Mouse (Mus musculus): Measurements from ENCODE around the gene Ptgir. TPM values are rescaled to one million over a fixed set of nuclear protein-coding genes. Genes with fewer than 3 reads are reported as not detected.
A peak's percentile ranks its signal among the peaks of the same experiment; 100 is the strongest.

The Ptgir gene
- total and polyA plus RNA-seq, 3 experiments = 1.9 to 5.2 (median 2.9) TPM

GRCm38 (mm10) chr7:16884334-16884733, 22.0 kb upstream of the Ptgir start:
- WGBS = 88% methylated on average over 4 of the region's 4 CpGs
- no peaks in the 10 kb centered on the region for H3K36me3 ChIP-seq (ENCODE audit: control insufficient read depth, insufficient read depth, low read length)
- H3K27ac ChIP-seq = no peak overlapping the region
- no peak overlapping the region for H3K4me3 ChIP-seq
- no peaks in the 10 kb centered on the region for H3K79me2 ChIP-seq (replicated peaks; ENCODE audit: control insufficient read depth, insufficient read depth, low read length)
- no peak for TF ChIP-seq POLR2A (IDR thresholded peaks at IDR 0.05; ENCODE audit: insufficient read depth, low read depth, low read length)
- TF ChIP-seq EP300 (IDR thresholded peaks at IDR 0.05; ENCODE audit: insufficient read depth, low read depth, low read length) = no peak
- TF ChIP-seq CTCF (IDR thresholded peaks at IDR 0.05) = no peak
- intact Hi-C loops (cut with DNase I) = no loop called here
- H3K27me3 ChIP-seq (ENCODE audit: control insufficient read depth, insufficient read depth, low read length) = no peaks in the 10 kb centered on the region
- no peak overlapping the region for H3K9ac ChIP-seq (ENCODE audit: low read depth, low read length)
- no peak for DNase-seq
- H3K4me1 ChIP-seq (ENCODE audit: control insufficient read depth, insufficient read depth, low read length) = peaks cover 3% of the 10 kb centered on the region

DNA sequence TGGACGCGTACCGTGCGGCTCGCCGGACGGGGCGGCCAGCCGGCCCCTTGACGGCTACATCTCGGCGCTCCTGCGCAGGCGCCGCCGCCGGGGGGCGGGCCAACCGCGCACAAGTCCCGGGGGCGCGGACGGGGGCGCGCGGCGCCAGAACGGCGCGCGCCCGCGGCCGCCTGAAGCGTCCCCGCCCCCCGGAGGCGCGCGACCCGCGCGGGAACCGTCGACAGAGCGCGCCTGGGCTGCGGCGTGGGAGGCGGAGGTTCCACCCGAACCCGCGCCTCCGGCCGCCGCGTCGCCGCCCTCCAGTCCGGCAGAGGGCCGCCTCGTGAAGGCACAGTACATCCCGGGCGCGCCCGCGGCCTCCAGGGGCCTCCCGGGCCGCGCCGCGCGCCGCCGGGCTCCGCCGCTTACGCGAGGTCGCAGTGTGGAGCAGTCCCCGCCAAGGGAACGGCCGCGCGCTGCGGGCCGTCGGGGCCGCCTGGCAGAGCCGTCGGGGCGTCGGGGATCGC, 21.0 kb upstream of the Ptgir start:
- Histone ChIP-seq H3K9ac (ENCODE audit: low read depth, low read length) (0 out of 2 replicates have a peak overlapping the region, but pooled peaks have one; percentile 28), H3K27ac (no peak overlapping the region), H3K79me2 (replicated peaks; ENCODE audit: control insufficient read depth, insufficient read depth, low read length) (no peaks in the 10 kb centered on the region), H3K4me1 (ENCODE audit: control insufficient read depth, insufficient read depth, low read length) (peaks cover 3% of the 10 kb centered on the region), H3K4me3 (no peak overlapping the region), H3K27me3 (ENCODE audit: control insufficient read depth, insufficient read depth, low read length) (no peaks in the 10 kb centered on the region), H3K36me3 (ENCODE audit: control insufficient read depth, insufficient read depth, low read length) (no peaks in the 10 kb centered on the region)
- TF ChIP-seq CTCF (IDR thresholded peaks at IDR 0.05) (no peak), POLR2A (IDR thresholded peaks at IDR 0.05; ENCODE audit: insufficient read depth, low read depth, low read length) (no peak), EP300 (IDR thresholded peaks at IDR 0.05; ENCODE audit: insufficient read depth, low read depth, low read length) (no peak)
- intact Hi-C loops (cut with DNase I) = no loop called here
- no peak for DNase-seq
- 61% methylated on average over 95 of the region's 95 CpGs for WGBS

GRCm38 (mm10) chr7:16885905-16886304, 20.4 kb upstream of the Ptgir start:
- Histone ChIP-seq H3K36me3 (ENCODE audit: control insufficient read depth, insufficient read depth, low read length) (no peaks in the 10 kb centered on the region), H3K27ac (no peak overlapping the region), H3K4me3 (no peak overlapping the region), H3K27me3 (ENCODE audit: control insufficient read depth, insufficient read depth, low read length) (no peaks in the 10 kb centered on the region), H3K9ac (ENCODE audit: low read depth, low read length) (no peak overlapping the region), H3K79me2 (replicated peaks; ENCODE audit: control insufficient read depth, insufficient read depth, low read length) (no peaks in the 10 kb centered on the region), H3K4me1 (ENCODE audit: control insufficient read depth, insufficient read depth, low read length) (no peaks in the 10 kb centered on the region)
- TF ChIP-seq POLR2A (IDR thresholded peaks at IDR 0.05; ENCODE audit: insufficient read depth, low read depth, low read length) (no peak), CTCF (IDR thresholded peaks at IDR 0.05) (no peak), EP300 (IDR thresholded peaks at IDR 0.05; ENCODE audit: insufficient read depth, low read depth, low read length) (no peak)
- no peak for DNase-seq
- 70% methylated on average over 59 of the region's 59 CpGs for WGBS
- intact Hi-C loops (cut with DNase I) = no loop called here

DNA sequence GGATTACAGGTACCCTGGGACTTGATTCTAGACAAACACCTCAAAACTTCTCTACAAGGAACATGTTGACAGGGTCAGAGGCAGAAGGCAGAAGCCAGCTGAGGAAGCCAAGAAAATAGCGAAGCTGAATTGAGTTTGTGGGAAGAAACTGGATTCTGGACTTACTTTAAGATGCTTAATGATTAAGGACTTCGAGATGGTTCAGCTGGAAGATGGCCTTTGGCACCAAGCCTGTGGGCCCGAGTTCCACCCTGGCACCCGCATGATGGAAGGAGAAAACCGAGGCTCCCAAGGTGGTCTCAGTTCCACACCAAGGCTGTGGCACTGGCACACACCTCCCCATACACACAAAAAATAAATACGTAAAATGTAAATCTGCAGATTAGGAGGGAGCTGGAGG, 15.8 kb upstream of the Ptgir start:
- Histone ChIP-seq H3K4me1 (ENCODE audit: control insufficient read depth, insufficient read depth, low read length) (no peaks in the 10 kb centered on the region; the same call in 1 of the 2 replicates), H3K27me3 (ENCODE audit: control insufficient read depth, insufficient read depth, low read length) (no peaks in the 10 kb centered on the region), H3K9ac (ENCODE audit: low read depth, low read length) (no peak overlapping the region), H3K79me2 (replicated peaks; ENCODE audit: control insufficient read depth, insufficient read depth, low read length) (no peaks in the 10 kb centered on the region), H3K36me3 (ENCODE audit: control insufficient read depth, insufficient read depth, low read length) (no peaks in the 10 kb centered on the region), H3K27ac (peak overlapping the region; percentile 51; the same call in 1 of the 2 replicates), H3K4me3 (no peak overlapping the region)
- TF ChIP-seq EP300 (IDR thresholded peaks at IDR 0.05; ENCODE audit: insufficient read depth, low read depth, low read length) = no peak
- TF ChIP-seq POLR2A (IDR thresholded peaks at IDR 0.05; ENCODE audit: insufficient read depth, low read depth, low read length) = no peak
- no peak for TF ChIP-seq CTCF (IDR thresholded peaks at IDR 0.05)
- intact Hi-C loops (cut with DNase I) = loop anchor here (5.0 kb wide), 1 partner anchor 143 kb away; no protein-coding TSS in a partner anchor
- 44% methylated on average over 6 of the region's 6 CpGs for WGBS
- DNase-seq = peak; percentile 64 to 65

- Histone ChIP-seq H3K27ac (peak overlapping the region; percentile 58), H3K4me3 (no peak overlapping the region), H3K27me3 (ENCODE audit: control insufficient read depth, insufficient read depth, low read length) (no peaks in the 10 kb centered on the region), H3K4me1 (ENCODE audit: control insufficient read depth, insufficient read depth, low read length) (no peaks in the 10 kb centered on the region; the same call in 1 of the 2 replicates), H3K79me2 (replicated peaks; ENCODE audit: control insufficient read depth, insufficient read depth, low read length) (no peaks in the 10 kb centered on the region), H3K36me3 (ENCODE audit: control insufficient read depth, insufficient read depth, low read length) (no peaks in the 10 kb centered on the region), H3K9ac (ENCODE audit: low read depth, low read length) (no peak overlapping the region)
- intact Hi-C loops (cut with DNase I) = loop anchor here (1.0 to 5.0 kb wide), 2 partner anchors 68 to 144 kb away; no protein-coding TSS in a partner anchor
- DNase-seq = peak; percentile 87 to 88
- TF ChIP-seq EP300 (IDR thresholded peaks at IDR 0.05; ENCODE audit: insufficient read depth, low read depth, low read length) = 0 out of 2 replicates have a peak, but pooled peaks have one; percentile 28
- no peak for TF ChIP-seq CTCF (IDR thresholded peaks at IDR 0.05)
- TF ChIP-seq POLR2A (IDR thresholded peaks at IDR 0.05; ENCODE audit: insufficient read depth, low read depth, low read length) = peak; percentile 43
- WGBS = 2% methylated on average over 23 of the region's 23 CpGs
Observed at GRCm38 (mm10) chr7:16890944-16891343, 15.3 kb upstream of the Ptgir start.

DNA sequence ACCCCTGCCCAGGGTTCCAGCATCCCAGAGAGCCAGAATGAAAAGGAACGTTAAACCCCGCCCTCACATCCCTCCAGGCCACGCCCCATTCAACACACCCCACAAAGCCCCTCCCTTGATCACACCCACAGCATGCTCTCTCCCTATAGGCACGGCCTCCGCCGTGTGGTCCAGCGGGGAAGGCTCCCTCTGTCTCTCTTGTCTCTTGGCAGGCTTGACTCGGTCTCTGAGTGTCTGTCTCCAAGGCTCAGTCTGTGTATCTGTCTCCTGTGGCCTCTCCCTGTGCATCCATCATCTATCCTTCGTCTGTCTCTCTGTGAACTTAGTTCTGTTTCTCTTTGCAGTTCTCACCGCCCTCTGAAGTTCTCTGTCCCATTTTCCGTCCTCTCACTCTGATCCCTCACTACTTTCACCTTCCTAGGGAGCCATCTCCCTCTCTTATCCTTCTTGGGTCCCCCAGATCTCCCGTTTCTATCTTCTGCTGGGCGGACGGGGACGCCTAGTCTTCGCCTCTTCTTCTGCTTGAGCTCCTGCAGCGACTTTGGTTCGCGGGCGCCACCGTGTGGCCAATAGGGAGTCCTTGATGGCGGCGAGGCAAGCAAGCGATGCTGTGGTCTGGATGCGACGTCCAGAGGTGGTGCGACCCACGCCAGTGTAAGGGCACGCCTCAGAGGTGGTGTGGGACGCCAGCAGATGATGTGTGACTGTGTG, 14.5 kb upstream of the Ptgir start, which contains the start of gene Gng8:
TSS of gene Gng8 (plus strand) at position 146 of the 711 bp plus-strand sequence.
- intact Hi-C loops (cut with DNase I) = loop anchor here (1.0 to 5.0 kb wide), 4 partner anchors 17 to 144 kb away; no protein-coding TSS in a partner anchor
- TF ChIP-seq CTCF (IDR thresholded peaks at IDR 0.05) (peak; percentile 96), POLR2A (IDR thresholded peaks at IDR 0.05; ENCODE audit: insufficient read depth, low read depth, low read length) (no peak), EP300 (IDR thresholded peaks at IDR 0.05; ENCODE audit: insufficient read depth, low read depth, low read length) (peak; percentile 22; the same call in 1 of the 2 replicates)
- H3K27me3 ChIP-seq (ENCODE audit: control insufficient read depth, insufficient read depth, low read length) = no peaks in the 10 kb centered on the region
- H3K27ac ChIP-seq = peak within 1 kb of the TSS; percentile 58
- no peaks in the 10 kb centered on the region; the same call in 1 of the 2 replicates for H3K4me1 ChIP-seq (ENCODE audit: control insufficient read depth, insufficient read depth, low read length)
- H3K9ac ChIP-seq (ENCODE audit: low read depth, low read length) = 0 out of 2 replicates have a peak within 1 kb of the TSS, but pooled peaks have one; percentile 6
- DNase-seq = peak; percentile 87
- 2% methylated on average over 30 of the region's 30 CpGs for WGBS
- peak within 1 kb of the TSS; percentile 36 for H3K4me3 ChIP-seq
- H3K36me3 ChIP-seq (ENCODE audit: control insufficient read depth, insufficient read depth, low read length) = no peaks in the 10 kb centered on the region
- H3K79me2 ChIP-seq (replicated peaks; ENCODE audit: control insufficient read depth, insufficient read depth, low read length) = no peaks in the 10 kb centered on the region

Data from heart, adult 2 months (tissue).